Mouse (Mus musculus) hindbrain, embryonic 14.5 days (tissue): ENCODE results near the gene BC051665. TPM values are rescaled to one million over a fixed set of nuclear protein-coding genes. Genes with fewer than 3 reads are reported as not detected.

Source experiments
- ATAC-seq: fragments of 200-750 bp; cut with Nextera tagmentation; 2 replicates; pipeline ENCODE4 v1.8.0; 2017; ENCODE audit warnings: moderate number of reproducible peaks, mild to moderate bottlenecking, moderate TSS enrichment, moderate library complexity; ENCODE audit not compliant: low FRiP score
- DNase-seq: peaks from one replicate; pipeline ENCODE4 v3.0.0-alpha.2; 2015; ENCODE audit warnings: low spot score
- H3K27ac ChIP-seq: fragments of 300-500 bp; sonication (generic); 2 replicates; pipeline ENCODE4 v1.5.1; 2014; ENCODE audit warnings: mild to moderate bottlenecking, moderate library complexity
- H3K27me3 ChIP-seq: fragments of 300-500 bp; sonication (generic); 2 replicates; pipeline ENCODE4 v1.6.1; 2014; ENCODE audit warnings: mild to moderate bottlenecking, low read length, mixed read lengths; ENCODE audit not compliant: control insufficient read depth, insufficient read depth
- H3K36me3 ChIP-seq: fragments of 300-500 bp; sonication (generic); replicated peaks from 2 replicates; pipeline ENCODE4 v1.6.1; 2014; ENCODE audit not compliant: control insufficient read depth, insufficient read depth
- H3K4me1 ChIP-seq: fragments of 300-500 bp; sonication (generic); replicated peaks from 2 replicates; pipeline ENCODE4 v1.6.1; 2014; ENCODE audit warnings: antibody characterized with exemption, low read length, mixed read lengths; ENCODE audit not compliant: control insufficient read depth, insufficient read depth
- H3K4me2 ChIP-seq: fragments of 300-500 bp; sonication (generic); replicated peaks from 2 replicates; pipeline ENCODE4 v1.6.1; 2014; ENCODE audit warnings: mild to moderate bottlenecking, moderate library complexity
- H3K4me3 ChIP-seq: fragments of 300-500 bp; sonication (generic); replicated peaks from 2 replicates; pipeline ENCODE4 v1.5.1; 2014; ENCODE audit warnings: mild to moderate bottlenecking, low read length
- H3K9ac ChIP-seq: fragments of 300-500 bp; sonication (generic); 2 replicates; pipeline ENCODE4 v1.6.1; 2014
- H3K9me3 ChIP-seq: fragments of 300-500 bp; sonication (generic); 2 replicates; pipeline ENCODE4 v1.6.1; 2016; ENCODE audit warnings: low read length; ENCODE audit not compliant: control insufficient read depth
- WGBS: fragments of 180-500 bp; shearing (Covaris S2); extraction: QIAGEN DNeasy Blood & Tissue Kit; methylation state at CpG from one replicate; pipeline ENCODE4 v1.1.7; 2014; 5-methylcytosine and 5-hydroxymethylcytosine counted together
- polyA plus RNA-seq: library from polyadenylated mRNA; unstranded; fragments of >200 nt; fragmentation: Nextera tagmentation; extraction: Ambion mirVana; gene quantifications from 2 replicates; pipeline ENCODE4 v1.2.1, GENCODE M21; 2014

Gene BC051665
- polyA plus RNA-seq, 1 experiment from 2014 or later, result not detected

GRCm38 (mm10) chr13:60746271-60746670, 39.9 kb downstream of the BC051665 start:
- peak; percentile 71 for DNase-seq
- H3K27me3 ChIP-seq, result no peaks in the 10 kb centered on the region
- no peak for ATAC-seq
- H3K36me3 ChIP-seq, result peaks cover 64% of the 10 kb centered on the region
- H3K9me3 ChIP-seq, result no peaks in the 10 kb centered on the region
- no peak overlapping the region for H3K4me3 ChIP-seq
- no peak overlapping the region for H3K4me2 ChIP-seq
- no peak overlapping the region for H3K9ac ChIP-seq
- WGBS, result 46% methylated on average over 1 of the region's 1 CpGs
- peaks cover 7% of the 10 kb centered on the region; the same call in 1 of the 2 replicates for H3K4me1 ChIP-seq
- H3K27ac ChIP-seq, result no peak overlapping the region

- H3K4me1 ChIP-seq, result peaks cover 7% of the 10 kb centered on the region; the same call in 1 of the 2 replicates
- no peak overlapping the region for H3K4me3 ChIP-seq
- DNase-seq (no peak), ATAC-seq (no peak)
- H3K4me2 ChIP-seq, result no peak overlapping the region
- H3K27me3 ChIP-seq, result no peaks in the 10 kb centered on the region
- H3K36me3 ChIP-seq, result peaks cover 64% of the 10 kb centered on the region
- WGBS, result 91% methylated on average over 12 of the region's 12 CpGs
- H3K9me3 ChIP-seq, result no peaks in the 10 kb centered on the region
- H3K9ac ChIP-seq, result no peak overlapping the region
- no peak overlapping the region for H3K27ac ChIP-seq
Measured at GRCm38 (mm10) chr13:60745358-60745757, 40.8 kb downstream of the BC051665 start.

- 96% methylated on average over 3 of the region's 3 CpGs for WGBS
- H3K36me3 ChIP-seq, result peaks cover 64% of the 10 kb centered on the region
Measured at GRCm38 (mm10) chr13:60744736-60745135, 41.4 kb downstream of the BC051665 start.

GRCm38 (mm10) chr13:60744078-60744460, 42.1 kb downstream of the BC051665 start:
- H3K36me3 ChIP-seq, result peaks cover 63% of the 10 kb centered on the region
- ATAC-seq (peak; percentile 54; the same call in 1 of the 2 replicates), DNase-seq (peak; percentile 84)
- no peak overlapping the region for H3K4me2 ChIP-seq
- no peaks in the 10 kb centered on the region for H3K27me3 ChIP-seq
- H3K9me3 ChIP-seq, result no peaks in the 10 kb centered on the region
- peaks cover 7% of the 10 kb centered on the region; the same call in 1 of the 2 replicates for H3K4me1 ChIP-seq
- H3K9ac ChIP-seq, result no peak overlapping the region
- no peak overlapping the region for H3K27ac ChIP-seq
- no peak overlapping the region for H3K4me3 ChIP-seq
- 39% methylated on average over 7 of the region's 7 CpGs for WGBS

More at GRCm38 (mm10) chr13:60744736-60745135, 41.4 kb downstream of the BC051665 start:
- H3K4me1 ChIP-seq, result peaks cover 7% of the 10 kb centered on the region; the same call in 1 of the 2 replicates
- no peak overlapping the region for H3K27ac ChIP-seq
- no peak overlapping the region for H3K9ac ChIP-seq
- no peak overlapping the region for H3K4me2 ChIP-seq
- no peak overlapping the region for H3K4me3 ChIP-seq
- no peaks in the 10 kb centered on the region for H3K27me3 ChIP-seq
- no peaks in the 10 kb centered on the region for H3K9me3 ChIP-seq
- DNase-seq (no peak), ATAC-seq (no peak)

GRCm38 (mm10) chr13:60743381-60744077, 42.6 kb downstream of the BC051665 start:
- no peak overlapping the region for H3K27ac ChIP-seq
- no peaks in the 10 kb centered on the region for H3K9me3 ChIP-seq
- 71% methylated on average over 13 of the region's 13 CpGs for WGBS
- no peak overlapping the region for H3K4me2 ChIP-seq
- no peak overlapping the region for H3K9ac ChIP-seq
- H3K4me1 ChIP-seq, result peaks cover 7% of the 10 kb centered on the region; the same call in 1 of the 2 replicates
- DNase-seq, result no peak
- no peaks in the 10 kb centered on the region for H3K27me3 ChIP-seq
- H3K4me3 ChIP-seq, result no peak overlapping the region
- peak; percentile 27; the same call in 1 of the 2 replicates for ATAC-seq
- peaks cover 57% of the 10 kb centered on the region for H3K36me3 ChIP-seq

- ATAC-seq (no peak), DNase-seq (no peak)
- Histone ChIP-seq H3K27ac (no peak overlapping the region), H3K36me3 (peaks cover 49% of the 10 kb centered on the region), H3K4me3 (no peak overlapping the region), H3K9me3 (no peaks in the 10 kb centered on the region), H3K4me1 (peaks cover 7% of the 10 kb centered on the region; the same call in 1 of the 2 replicates), H3K4me2 (no peak overlapping the region), H3K9ac (no peak overlapping the region), H3K27me3 (no peaks in the 10 kb centered on the region)
- WGBS, result 89% methylated on average over 3 of the region's 3 CpGs
Measured at GRCm38 (mm10) chr13:60742611-60743010, 43.6 kb downstream of the BC051665 start.

- peaks cover 63% of the 10 kb centered on the region for H3K36me3 ChIP-seq
- H3K27me3 ChIP-seq, result no peaks in the 10 kb centered on the region
- H3K9ac ChIP-seq, result no peak overlapping the region
- H3K27ac ChIP-seq, result no peak overlapping the region
- no peak overlapping the region for H3K4me2 ChIP-seq
- no peak overlapping the region for H3K4me3 ChIP-seq
- no peaks in the 10 kb centered on the region for H3K9me3 ChIP-seq
- ATAC-seq, result no peak
- peaks cover 7% of the 10 kb centered on the region; the same call in 1 of the 2 replicates for H3K4me1 ChIP-seq
- DNase-seq, result no peak
- WGBS, result 93% methylated on average over 6 of the region's 6 CpGs
Measured at GRCm38 (mm10) chr13:60740248-60740647, 45.9 kb downstream of the BC051665 start.

GRCm38 (mm10) chr13:60738429-60738828, 47.7 kb downstream of the BC051665 start:
- DNase-seq (peak; percentile 83), ATAC-seq (peak; percentile 68)
- Histone ChIP-seq H3K4me1 (0 out of 2 replicates have a peak, but pooled peaks cover 2% of the 10 kb centered on the region), H3K27ac (no peak overlapping the region), H3K4me3 (no peak overlapping the region), H3K4me2 (peak overlapping the region; percentile 4; the same call in 1 of the 2 replicates), H3K36me3 (peaks cover 66% of the 10 kb centered on the region), H3K27me3 (no peaks in the 10 kb centered on the region), H3K9me3 (no peaks in the 10 kb centered on the region), H3K9ac (no peak overlapping the region)
- WGBS, result 8% methylated on average over 9 of the region's 9 CpGs

- Histone ChIP-seq H3K4me1 (no peaks in the 10 kb centered on the region), H3K4me2 (peak overlapping the region; percentile 4; the same call in 1 of the 2 replicates), H3K27me3 (no peaks in the 10 kb centered on the region), H3K36me3 (peaks cover 67% of the 10 kb centered on the region), H3K4me3 (no peak overlapping the region), H3K9ac (no peak overlapping the region), H3K27ac (no peak overlapping the region), H3K9me3 (no peaks in the 10 kb centered on the region)
- ATAC-seq, result peak; percentile 37; the same call in 1 of the 2 replicates
- 30% methylated on average over 9 of the region's 9 CpGs for WGBS
- DNase-seq, result peak; percentile 42
Measured at GRCm38 (mm10) chr13:60737632-60738324, 48.4 kb downstream of the BC051665 start.
